Mouse (Mus musculus) kidney, adult 2 months (tissue): Measurements from ENCODE around the gene Sh3kbp1. TPM values are rescaled to one million over a fixed set of nuclear protein-coding genes. Genes with fewer than 3 reads are reported as not detected.

ENCODE experiments used
- DNase-seq: peaks from one replicate; pipeline ENCODE4 v3.0.0; 2021
- H3K27ac ChIP-seq: fragments of 200-500 bp; 2 replicates; pipeline ENCODE4 v1.5.1; 2012; ENCODE audit warnings: low read depth, low read length, control low read depth, inconsistent platforms; ENCODE audit not compliant: insufficient read depth
- H3K27me3 ChIP-seq: fragments of 200-500 bp; replicated peaks from 2 replicates; pipeline ENCODE4 v1.6.1; 2012; ENCODE audit warnings: mild to moderate bottlenecking, moderate library complexity, low read length, inconsistent platforms; ENCODE audit not compliant: control insufficient read depth, insufficient read depth
- H3K36me3 ChIP-seq: fragments of 200-500 bp; 2 replicates; pipeline ENCODE4 v1.6.1; 2012; ENCODE audit warnings: mild to moderate bottlenecking, moderate library complexity, low read length, inconsistent platforms; ENCODE audit not compliant: control insufficient read depth, insufficient read depth
- H3K4me1 ChIP-seq: fragments of 200-500 bp; 2 replicates; pipeline ENCODE4 v1.6.1; 2011; ENCODE audit warnings: low read length; ENCODE audit not compliant: control insufficient read depth, insufficient read depth
- H3K4me3 ChIP-seq: fragments of 200-500 bp; 2 replicates; pipeline ENCODE4 v1.5.1; 2011; ENCODE audit warnings: mild to moderate bottlenecking, low read depth, low read length, control low read depth; ENCODE audit not compliant: insufficient read depth
- CTCF ChIP-seq: fragments of 200-500 bp; conservative IDR thresholded peaks from 2 replicates; pipeline ENCODE4 v1.5.1; 2011; ENCODE audit warnings: low read depth, mild to moderate bottlenecking, control low read depth, low read length, moderate library complexity, mixed read lengths; ENCODE audit not compliant: insufficient read depth, insufficient read length
- POLR2A ChIP-seq: fragments of 200-500 bp; IDR thresholded peaks from one replicate; pipeline ENCODE4 v1.6.1; 2011; ENCODE audit warnings: low read depth, low read length, control low read depth
- WGBS: fragments of 180-500 bp; shearing (Covaris S2); methylation state at CpG from one replicate; pipeline ENCODE4 v1.1.7; 2018; 5-methylcytosine and 5-hydroxymethylcytosine counted together
- polyA plus RNA-seq: library from polyadenylated mRNA; depleted of rRNA; stranded (reverse); fragments of >200 nt; gene quantifications from 2 replicates; pipeline ENCODE4 v1.2.3, GENCODE M21; 2012

The Sh3kbp1 gene
- polyA plus RNA-seq, 1 experiment: 9.4 TPM

DNA sequence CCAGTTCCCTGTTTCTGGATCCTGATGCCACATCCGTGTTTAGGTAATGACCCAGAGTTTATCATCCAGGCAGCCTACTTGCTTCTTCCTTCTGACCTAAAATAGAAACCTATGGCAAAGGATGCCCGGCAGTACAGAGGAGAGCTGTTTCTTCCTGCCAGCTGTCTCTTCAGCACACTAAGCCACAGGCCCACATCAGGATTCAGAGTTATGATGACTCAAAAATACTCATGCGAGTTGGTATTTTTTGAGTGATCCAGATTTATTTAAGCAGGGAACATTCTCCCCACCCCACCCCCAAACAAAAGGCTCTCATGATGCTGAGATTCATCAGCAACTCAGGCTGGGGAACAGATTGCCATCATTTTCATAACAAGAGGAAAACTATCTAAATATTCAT, 240.6 kb downstream of the Sh3kbp1 start:
- 66% methylated on average over 3 of the region's 3 CpGs for WGBS
- no peak for DNase-seq
- Histone ChIP-seq H3K4me3 (no peak overlapping the region), H3K4me1 (no peaks in the 10 kb centered on the region), H3K27me3 (no peaks in the 10 kb centered on the region), H3K36me3 (no peaks in the 10 kb centered on the region), H3K27ac (no peak overlapping the region)
- no peak for TF ChIP-seq CTCF
- TF ChIP-seq POLR2A: no peak

DNA sequence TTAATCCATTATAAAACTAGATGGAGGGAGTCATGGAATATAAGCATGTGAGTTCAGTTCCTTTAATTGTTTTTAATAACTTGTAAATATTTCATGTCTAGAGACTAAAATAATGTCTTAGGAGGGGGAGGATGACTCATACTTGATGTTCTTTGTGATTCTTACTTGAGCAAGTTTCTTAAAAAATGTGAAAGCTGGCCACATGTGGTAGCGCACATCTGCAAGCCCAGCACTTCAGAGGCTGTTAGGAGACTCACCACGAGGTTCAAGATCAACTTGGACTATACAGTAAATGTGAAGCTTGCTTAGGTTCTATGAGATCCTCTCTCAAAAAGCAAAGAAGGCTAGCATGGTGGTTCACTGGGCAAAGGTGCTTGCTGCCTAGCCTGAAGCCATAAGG, 245.4 kb downstream of the Sh3kbp1 start:
- TF ChIP-seq CTCF: no peak
- no peak for TF ChIP-seq POLR2A
- Histone ChIP-seq H3K4me1 (no peaks in the 10 kb centered on the region), H3K27ac (no peak overlapping the region), H3K4me3 (no peak overlapping the region), H3K36me3 (no peaks in the 10 kb centered on the region), H3K27me3 (no peaks in the 10 kb centered on the region)
- DNase-seq: no peak
- WGBS: 58% methylated on average over 2 of the region's 2 CpGs

DNA sequence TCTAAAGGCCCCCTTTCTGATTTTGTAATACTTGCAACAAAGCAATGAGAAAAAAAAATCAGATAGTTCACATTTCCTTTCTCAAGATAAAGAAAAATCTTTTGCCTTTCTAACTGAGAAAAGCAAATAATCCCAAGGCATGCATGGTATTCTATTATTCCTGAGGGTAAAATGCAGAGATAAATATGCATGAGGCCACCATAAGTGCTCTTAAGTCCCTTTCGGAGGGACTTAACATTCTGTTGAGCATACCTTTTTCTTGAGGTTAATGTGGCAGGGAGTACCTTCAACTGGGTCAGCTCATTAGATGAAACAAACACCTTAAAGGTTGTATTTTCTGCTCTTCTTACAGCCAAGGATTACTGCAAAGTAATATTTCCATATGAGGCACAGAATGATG, 250.7 kb downstream of the Sh3kbp1 start:
- no peak for TF ChIP-seq CTCF
- no peak for TF ChIP-seq POLR2A
- Histone ChIP-seq H3K36me3 (no peaks in the 10 kb centered on the region), H3K4me3 (no peak overlapping the region), H3K27me3 (no peaks in the 10 kb centered on the region), H3K27ac (no peak overlapping the region), H3K4me1 (no peaks in the 10 kb centered on the region)
- 59% methylated on average over 1 of the region's 1 CpGs for WGBS
- no peak for DNase-seq

DNA sequence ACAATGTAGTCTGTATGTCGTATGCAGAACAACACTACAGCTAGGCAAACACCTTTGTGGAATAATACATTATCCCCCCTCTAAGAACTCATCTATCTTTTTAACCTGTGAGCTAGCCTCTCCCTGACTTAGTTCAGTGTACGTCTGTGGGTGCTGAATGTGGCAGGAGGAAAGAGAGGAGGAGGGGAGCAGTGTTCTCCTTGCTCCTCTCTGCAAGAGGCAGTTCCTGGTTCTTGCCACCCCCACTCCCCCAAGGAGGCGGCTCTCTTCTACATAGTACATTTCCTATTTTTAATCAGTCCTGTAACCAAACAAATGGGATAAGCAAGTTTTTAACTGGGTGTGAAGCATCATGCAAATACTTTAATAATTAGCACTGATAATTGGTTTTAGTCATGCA, 252.4 kb downstream of the Sh3kbp1 start:
- Histone ChIP-seq H3K4me3 (no peak overlapping the region), H3K27me3 (no peaks in the 10 kb centered on the region), H3K27ac (no peak overlapping the region), H3K4me1 (no peaks in the 10 kb centered on the region), H3K36me3 (no peaks in the 10 kb centered on the region)
- WGBS: 73% methylated on average over 3 of the region's 3 CpGs
- no peak for DNase-seq
- no peak for TF ChIP-seq CTCF
- no peak for TF ChIP-seq POLR2A

DNA sequence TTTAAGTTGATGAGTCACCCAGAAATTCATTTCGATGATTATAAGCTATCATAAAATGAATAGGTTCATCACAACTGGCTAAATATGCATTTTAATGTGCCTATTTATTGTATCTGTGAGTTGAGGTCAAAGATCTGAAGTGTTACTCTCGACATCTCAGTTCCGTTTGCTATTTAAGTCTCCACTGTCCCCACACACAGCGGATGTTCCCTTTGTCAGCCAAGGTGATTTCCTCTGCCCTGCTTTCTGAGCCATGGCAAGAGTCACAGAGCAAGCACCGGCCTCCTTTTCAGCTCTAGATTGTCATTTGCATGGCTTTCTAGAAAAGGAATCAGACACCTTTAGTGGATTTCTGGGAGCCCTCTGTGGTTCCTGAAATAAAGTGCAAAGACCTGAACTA, 254.5 kb downstream of the Sh3kbp1 start:
- 66% methylated on average over 5 of the region's 5 CpGs for WGBS
- H3K27me3 ChIP-seq: no peaks in the 10 kb centered on the region

DNA sequence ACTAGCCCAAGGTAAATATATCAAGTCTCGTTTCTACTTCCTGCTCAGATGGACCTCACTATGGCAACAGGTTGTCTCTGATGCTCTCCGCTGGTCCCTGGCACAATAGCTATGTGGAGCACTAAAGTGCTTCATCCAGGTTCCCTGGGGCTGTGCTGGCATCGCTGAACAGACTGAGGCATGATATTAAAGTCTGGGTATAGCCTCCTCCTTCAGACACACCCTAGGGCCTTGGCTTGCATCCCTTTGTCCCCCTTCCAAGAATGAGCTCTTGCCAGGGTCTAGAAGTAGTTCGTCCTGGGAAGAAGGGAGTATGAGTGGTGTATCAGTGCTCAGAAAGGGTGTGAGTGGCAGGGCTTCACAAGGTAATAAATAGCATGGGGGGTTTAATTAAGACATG, 269.5 kb downstream of the Sh3kbp1 start:
- DNase-seq: no peak
- Histone ChIP-seq H3K36me3 (no peaks in the 10 kb centered on the region), H3K27ac (no peak overlapping the region), H3K4me1 (no peaks in the 10 kb centered on the region), H3K4me3 (no peak overlapping the region), H3K27me3 (no peaks in the 10 kb centered on the region)
- TF ChIP-seq CTCF: no peak
- no peak for TF ChIP-seq POLR2A
- WGBS: 73% methylated on average over 4 of the region's 4 CpGs

More for the DNA sequence above, 254.5 kb downstream of the Sh3kbp1 start:
- DNase-seq: no peak
- no peaks in the 10 kb centered on the region for H3K4me1 ChIP-seq
- TF ChIP-seq POLR2A: no peak
- no peak for TF ChIP-seq CTCF
- no peaks in the 10 kb centered on the region for H3K36me3 ChIP-seq
- no peak overlapping the region for H3K27ac ChIP-seq
- no peak overlapping the region for H3K4me3 ChIP-seq

DNA sequence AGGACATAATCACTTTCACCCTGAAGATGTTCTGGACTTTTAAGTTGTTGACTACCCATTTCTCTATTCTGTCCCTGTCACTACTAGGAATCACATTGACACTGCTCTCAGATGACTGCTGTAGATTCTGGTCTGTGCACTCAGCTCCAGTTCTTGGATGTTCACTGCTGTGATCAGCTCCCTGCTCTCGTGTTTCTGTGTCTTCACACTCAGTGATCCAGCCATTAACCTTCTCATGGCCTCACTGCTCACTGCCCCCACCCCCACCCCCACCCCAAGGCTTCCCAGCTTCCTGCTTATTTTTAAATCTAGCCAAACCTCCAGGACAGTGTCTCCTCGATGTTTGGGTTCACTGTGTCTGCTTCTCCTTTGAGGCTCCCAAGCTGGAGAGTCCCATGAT, 271.0 kb downstream of the Sh3kbp1 start:
- no peak for DNase-seq
- H3K4me3 ChIP-seq: no peak overlapping the region
- no peaks in the 10 kb centered on the region for H3K4me1 ChIP-seq
- no peaks in the 10 kb centered on the region for H3K36me3 ChIP-seq
- TF ChIP-seq CTCF: no peak
- no peak for TF ChIP-seq POLR2A
- H3K27me3 ChIP-seq: no peaks in the 10 kb centered on the region
- WGBS: 18% methylated on average over 2 of the region's 2 CpGs
- no peak overlapping the region for H3K27ac ChIP-seq

DNA sequence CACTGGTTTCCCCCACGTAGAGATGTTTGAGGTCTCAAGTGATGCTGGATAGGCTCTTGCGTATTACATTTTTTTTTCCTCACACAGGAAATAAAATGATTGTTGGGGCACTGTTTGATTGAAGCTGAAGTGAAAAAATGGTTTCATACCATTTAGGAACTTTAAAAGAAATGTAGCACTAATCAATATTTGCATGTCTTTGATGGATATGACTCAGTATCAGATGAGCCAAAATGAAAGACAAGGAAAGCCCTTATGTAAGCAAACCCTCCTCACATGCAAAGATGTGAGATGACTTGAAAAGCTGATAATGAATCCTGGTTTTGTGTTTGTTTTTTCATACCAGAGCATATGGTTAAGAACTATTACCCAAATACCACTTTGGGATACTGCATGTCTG, 272.0 kb downstream of the Sh3kbp1 start:
- Histone ChIP-seq H3K4me3 (no peak overlapping the region), H3K36me3 (no peaks in the 10 kb centered on the region), H3K4me1 (no peaks in the 10 kb centered on the region), H3K27ac (no peak overlapping the region), H3K27me3 (no peaks in the 10 kb centered on the region)
- TF ChIP-seq CTCF: no peak
- no peak for TF ChIP-seq POLR2A
- WGBS: 80% methylated on average over 2 of the region's 2 CpGs
- no peak for DNase-seq
